Mouse (Mus musculus) CH12.LX (cell line): ENCODE results near the gene Gm4450. TPM values are rescaled to one million over a fixed set of nuclear protein-coding genes. Genes with fewer than 3 reads are reported as not detected.
"Not testable (repeated sequence)": the region's sequence is repeated elsewhere in the genome, so short reads cannot be mapped to it uniquely, and the experiment has no call there.

ENCODE experiments used
- DNase-seq: peaks from one replicate; pipeline ENCODE4 v3.0.0-alpha.2; 2013; ENCODE audit errors: extremely low read depth
- H3K27ac ChIP-seq: 2 replicates; pipeline ENCODE4 v1.5.1; 2012; ENCODE audit warnings: low read depth, mild to moderate bottlenecking, control low read depth, moderate library complexity; ENCODE audit not compliant: insufficient read depth
- H3K27me3 ChIP-seq: replicated peaks from 2 replicates; pipeline ENCODE3; 2012; ENCODE audit warnings: inconsistent platforms
- H3K36me3 ChIP-seq, 2 experiments: replicated peaks in 1 of 2; 2 replicates each; pipeline versions ENCODE3 to v1.6.1; 2012; ENCODE audit warnings: inconsistent platforms in 1 of 2, low read length in 1 of 2, mild to moderate bottlenecking in 1 of 2, mixed read lengths in 1 of 2, moderate library complexity in 1 of 2; ENCODE audit not compliant: control insufficient read depth in 1 of 2, insufficient read depth in 1 of 2
- H3K4me1 ChIP-seq, 2 experiments: 2 replicates each; pipeline ENCODE4 v1.6.1; 2012; ENCODE audit warnings: inconsistent platforms in 1 of 2, moderate library complexity in 1 of 2; ENCODE audit not compliant: insufficient read depth in 2 of 2, control insufficient read depth in 1 of 2
- H3K4me2 ChIP-seq: 2 replicates; pipeline ENCODE4 v1.6.1; 2012; ENCODE audit warnings: low read depth, mild to moderate bottlenecking, control low read depth; ENCODE audit not compliant: poor library complexity, insufficient read depth, severe bottlenecking
- H3K4me3 ChIP-seq, 3 experiments: fragments of 150-350 bp in 1 of 3; sonication (generic) in 1 of 3; replicated peaks in 1 of 3; 2 replicates each; pipeline versions ENCODE3 to v1.5.1; 2011 to 2012; ENCODE audit warnings: low read depth in 2 of 3, low read length in 2 of 3, mild to moderate bottlenecking in 2 of 3, moderate library complexity in 2 of 3, control low read depth in 1 of 3, improper control_type of control experiment in 1 of 3, inconsistent platforms in 1 of 3, mixed read lengths in 1 of 3; ENCODE audit not compliant: poor library complexity in 1 of 3
- H3K79me2 ChIP-seq: replicated peaks from 2 replicates; pipeline ENCODE4 v1.6.1; 2012; ENCODE audit warnings: mild to moderate bottlenecking, moderate library complexity; ENCODE audit not compliant: control insufficient read depth, poor library complexity, insufficient read depth, severe bottlenecking; ENCODE audit errors: extremely low read depth
- H3K9ac ChIP-seq: 2 replicates; pipeline ENCODE4 v1.6.1; 2012; ENCODE audit warnings: low read depth, mild to moderate bottlenecking, control low read depth, moderate library complexity; ENCODE audit not compliant: insufficient read depth
- H3K9me3 ChIP-seq: replicated peaks from 2 replicates; pipeline ENCODE3; 2012; ENCODE audit warnings: low read length, inconsistent platforms, mixed read lengths
- BHLHE40 ChIP-seq: IDR thresholded peaks from 2 replicates; pipeline ENCODE4 v1.6.1; 2011; ENCODE audit warnings: mild to moderate bottlenecking, low read depth, low read length, improper control_type of control experiment
- ELF1 ChIP-seq: IDR thresholded peaks from 2 replicates; pipeline ENCODE4 v1.6.1; 2014; ENCODE audit warnings: low read depth, mild to moderate bottlenecking, inconsistent platforms, low read length, improper control_type of control experiment
- EP300 ChIP-seq: IDR thresholded peaks from 2 replicates; pipeline ENCODE4 v1.6.1; 2011; ENCODE audit warnings: low read length, improper control_type of control experiment
- ETS1 ChIP-seq: conservative IDR thresholded peaks from 2 replicates; pipeline ENCODE4 v1.6.1; 2012; ENCODE audit warnings: low read depth, mild to moderate bottlenecking, inconsistent platforms, low read length, improper control_type of control experiment, moderate library complexity
- IRF4 ChIP-seq: IDR thresholded peaks from 2 replicates; pipeline ENCODE4 v1.6.1; 2014; ENCODE audit warnings: low read depth, mild to moderate bottlenecking, inconsistent platforms, low read length, improper control_type of control experiment
- MEF2A ChIP-seq: IDR thresholded peaks from 2 replicates; pipeline ENCODE4 v1.6.1; 2014; ENCODE audit warnings: low read depth, mild to moderate bottlenecking, inconsistent platforms, low read length, improper control_type of control experiment, borderline replicate concordance
- POLR2A ChIP-seq: IDR thresholded peaks from 2 replicates; pipeline ENCODE4 v1.6.1; 2011; ENCODE audit warnings: low read depth, mild to moderate bottlenecking, improper control_type of control experiment, low read length
- TBP ChIP-seq: conservative IDR thresholded peaks from 2 replicates; pipeline ENCODE4 v1.6.1; 2011; ENCODE audit warnings: low read depth, low read length, improper control_type of control experiment
- TCF12 ChIP-seq: IDR thresholded peaks from 2 replicates; pipeline ENCODE4 v1.6.1; 2014; ENCODE audit warnings: low read depth, mild to moderate bottlenecking, inconsistent platforms, low read length, improper control_type of control experiment
- dilution Hi-C: fragments of 300-500 bp; cut with MboI; formaldehyde crosslinking; loops from 2 replicates; pipeline ENCODE4 v1.14.3; 2020; ENCODE audit warnings: low sequenced_read_pairs; ENCODE audit not compliant: extremely low pct_unique_long_range_greater_than_20kb, extremely low pct_ligation_motif_present
- in situ Hi-C: fragments of 300-500 bp; cut with MboI; formaldehyde crosslinking; loops from 3 replicates; pipeline ENCODE4 v1.14.3; 2019; ENCODE audit warnings: low sequenced_read_pairs, low pct_ligation_motif_present, low pct_unique_long_range_greater_than_20kb, mixed read lengths
- polyA plus RNA-seq: library from polyadenylated mRNA; unstranded; fragments of >175 nt; gene quantifications from 2 replicates; pipeline ENCODE4 v1.2.1, GENCODE M21; 2012; ENCODE audit warnings: low read depth; ENCODE audit not compliant: insufficient read length
- total RNA-seq, 2 experiments: library from RNA; depleted of rRNA; stranded (reverse); fragments of 300-350 nt in 1 of 2; fragments of >200 nt in 1 of 2; gene quantifications; 2 replicates each; pipeline ENCODE4 v1.2.3; 2012 to 2014

The Gm4450 gene
- total and polyA plus RNA-seq, 3 experiments: not detected

DNA sequence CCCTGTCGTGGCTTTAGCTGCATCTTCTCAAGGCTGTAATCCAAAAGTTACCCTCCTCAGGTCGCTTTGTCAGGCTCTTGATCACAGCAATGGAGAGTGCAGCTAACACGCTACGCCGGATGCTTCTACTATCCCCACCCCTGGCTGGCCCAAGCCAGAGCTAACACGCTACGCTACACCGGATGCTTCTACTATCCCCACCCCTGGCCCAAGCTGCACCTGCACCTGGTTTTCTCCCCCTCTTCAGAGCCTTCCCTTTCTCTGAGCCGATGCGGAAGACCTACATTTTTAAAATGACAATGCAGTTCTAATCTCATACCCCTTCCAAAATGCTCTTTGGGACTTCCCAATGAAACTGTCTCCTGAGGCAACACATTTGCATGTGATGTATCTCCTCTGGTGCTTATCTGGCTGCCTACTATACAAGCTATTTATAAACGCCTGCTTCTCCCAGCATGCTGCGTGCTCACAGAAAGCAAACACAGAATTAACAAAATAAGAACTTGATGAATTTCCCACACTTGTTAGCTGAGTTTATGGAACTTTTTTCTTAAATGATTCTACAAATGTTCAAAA, 50.3 kb downstream of the Gm4450 start:
- in situ Hi-C loops, H3K79me2 ChIP-seq, H3K36me3 ChIP-seq, dilution Hi-C loops, H3K27ac ChIP-seq, H3K27me3 ChIP-seq, H3K9me3 ChIP-seq: not testable (repeated sequence)
- Histone ChIP-seq H3K4me2 (peak overlapping the region; percentile 42; the same call in 1 of the 2 replicates), H3K9ac (0 out of 2 replicates have a peak overlapping the region, but pooled peaks have one; percentile 4), H3K4me3 (peak overlapping the region in 2 of 3 experiments; percentile 41 to 45), H3K4me1 (peaks cover 4 to 10% of the 10 kb centered on the region in 2 experiments; a peak in 3 of 4 replicates)
- 0 out of 2 replicates have a peak, but pooled peaks have one; percentile 29 for TF ChIP-seq TBP
- peak; percentile 35; the same call in 1 of the 2 replicates for TF ChIP-seq EP300
- TF ChIP-seq ETS1: peak; percentile 63
- TF ChIP-seq BHLHE40: peak; percentile 38; the same call in 1 of the 2 replicates
- peak; percentile 79 for TF ChIP-seq MEF2A
- peak; percentile 46 for TF ChIP-seq ELF1
- TF ChIP-seq POLR2A: peak; percentile 44
- TF ChIP-seq IRF4: peak; percentile 26; the same call in 1 of the 2 replicates
- peak; percentile 46; the same call in 1 of the 2 replicates for TF ChIP-seq TCF12
- DNase-seq: peak; percentile 78

DNA sequence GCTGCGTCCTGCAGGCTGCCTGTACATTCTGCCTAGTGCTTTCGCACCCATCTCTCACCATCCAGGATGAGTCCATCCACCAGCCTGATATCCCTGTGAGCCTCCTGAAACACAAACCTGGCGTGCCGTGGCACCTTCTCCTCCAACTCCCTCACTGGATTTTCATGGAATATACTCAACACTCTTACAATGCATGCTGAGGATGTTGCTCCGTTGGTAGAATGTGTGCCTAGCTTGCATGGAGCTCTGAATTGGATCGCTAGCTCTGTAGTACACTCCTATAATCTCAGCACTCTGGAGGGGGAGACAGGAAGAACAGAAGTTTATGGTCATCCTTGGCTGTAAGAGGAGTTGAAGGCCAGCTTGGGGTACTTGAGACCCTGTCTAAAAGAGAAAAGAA, 51.0 kb downstream of the Gm4450 start:
- DNase-seq, H3K27ac ChIP-seq, in situ Hi-C loops, dilution Hi-C loops, H3K4me3 ChIP-seq, H3K36me3 ChIP-seq, H3K79me2 ChIP-seq, H3K9ac ChIP-seq, H3K9me3 ChIP-seq, H3K27me3 ChIP-seq, H3K4me2 ChIP-seq: not testable (repeated sequence)
- peaks cover 4 to 10% of the 10 kb centered on the region in 2 experiments; a peak in 3 of 4 replicates for H3K4me1 ChIP-seq

DNA sequence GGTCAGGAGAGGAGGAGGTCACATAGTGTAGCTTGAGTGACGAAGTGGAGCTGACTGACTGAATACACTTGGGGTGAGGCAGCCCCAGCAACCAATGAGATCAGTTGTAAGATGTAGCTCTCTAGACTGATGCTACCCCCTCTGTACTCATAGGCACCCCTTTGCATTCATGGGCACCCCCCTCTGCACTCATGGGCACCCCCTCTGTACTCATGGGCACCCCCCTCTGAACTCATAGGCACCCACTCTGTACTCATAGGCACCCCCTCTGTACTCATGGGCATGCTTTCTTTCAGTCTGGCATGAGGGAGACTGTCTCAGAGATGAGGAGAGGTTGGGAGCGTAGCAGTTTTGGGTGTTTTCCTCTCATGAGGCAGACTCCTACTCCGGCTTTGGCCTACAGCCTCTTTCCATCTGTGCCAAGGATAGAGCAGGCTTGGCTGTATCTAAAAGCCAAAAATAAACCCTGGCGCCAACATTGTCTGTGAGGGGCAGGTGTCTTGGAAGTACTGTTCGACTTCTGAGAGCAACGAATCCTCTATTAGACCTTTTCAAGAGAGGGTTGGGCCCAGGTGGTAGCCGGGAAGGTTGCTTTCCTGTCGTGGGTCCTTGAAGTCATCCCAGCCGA, 52.5 kb downstream of the Gm4450 start:
- in situ Hi-C loops, H3K9me3 ChIP-seq, dilution Hi-C loops, H3K4me2 ChIP-seq, H3K79me2 ChIP-seq, H3K4me3 ChIP-seq, H3K27ac ChIP-seq, DNase-seq, H3K36me3 ChIP-seq, H3K27me3 ChIP-seq, H3K9ac ChIP-seq: not testable (repeated sequence)
- H3K4me1 ChIP-seq: peaks cover 4 to 10% of the 10 kb centered on the region in 2 experiments; a peak in 3 of 4 replicates

Other genes with a start within 250 kb of the Gm4450 start
- gene Reg4, start 235.0 kb downstream of the Gm4450 start, total RNA-seq (2012; rRNA removed): not detected in 2 replicates
- not detected in 2 replicates for gene Reg4, start 235.0 kb downstream of the Gm4450 start, total RNA-seq (2014; rRNA removed)
- gene Reg4, start 235.0 kb downstream of the Gm4450 start, polyA plus RNA-seq: not detected in 2 replicates
- not detected in 2 replicates for gene Hmgcs2, start 176.7 kb downstream of the Gm4450 start, total RNA-seq (2012; rRNA removed)
- gene Hmgcs2, start 176.7 kb downstream of the Gm4450 start, total RNA-seq (2014; rRNA removed): not detected in 2 replicates
- not detected in 2 replicates for gene Hmgcs2, start 176.7 kb downstream of the Gm4450 start, polyA plus RNA-seq
- 500 and 631 TPM in 2 replicates for gene Phgdh, start 117.1 kb downstream of the Gm4450 start, total RNA-seq (2012; rRNA removed)
- 540 and 587 TPM in 2 replicates for gene Phgdh, start 117.1 kb downstream of the Gm4450 start, total RNA-seq (2014; rRNA removed)
- 543 and 677 TPM in 2 replicates for gene Phgdh, start 117.1 kb downstream of the Gm4450 start, polyA plus RNA-seq
- 0.04 TPM in 1 of 2 replicates, not detected in the other for gene Zfp697, start 74.7 kb downstream of the Gm4450 start, total RNA-seq (2012; rRNA removed)
- gene Zfp697, start 74.7 kb downstream of the Gm4450 start, total RNA-seq (2014; rRNA removed): not detected in 2 replicates
- not detected in 2 replicates for gene Zfp697, start 74.7 kb downstream of the Gm4450 start, polyA plus RNA-seq
- gene Hsd3b4, start 53.4 kb upstream of the Gm4450 start, total RNA-seq (2012; rRNA removed): not detected in 2 replicates
- gene Hsd3b4, start 53.4 kb upstream of the Gm4450 start, total RNA-seq (2014; rRNA removed): not detected in 2 replicates
- gene Hsd3b4, start 53.4 kb upstream of the Gm4450 start, polyA plus RNA-seq: not detected in 2 replicates
- gene Gm10681, start 131.7 kb upstream of the Gm4450 start, total RNA-seq (2012; rRNA removed): not detected in 2 replicates
- not detected in 2 replicates for gene Gm10681, start 131.7 kb upstream of the Gm4450 start, total RNA-seq (2014; rRNA removed)
- not detected in 2 replicates for gene Gm10681, start 131.7 kb upstream of the Gm4450 start, polyA plus RNA-seq
- not detected in 2 replicates for gene Hsd3b5, start 173.1 kb upstream of the Gm4450 start, total RNA-seq (2012; rRNA removed)
- not detected in 2 replicates for gene Hsd3b5, start 173.1 kb upstream of the Gm4450 start, total RNA-seq (2014; rRNA removed)
- gene Hsd3b5, start 173.1 kb upstream of the Gm4450 start, polyA plus RNA-seq: not detected in 2 replicates